Mouse (Mus musculus) limb, embryonic 12.5 days (tissue): ENCODE data around the gene Taok1. TPM values are rescaled to one million over a fixed set of nuclear protein-coding genes. Genes with fewer than 3 reads are reported as not detected.
A peak's percentile ranks its signal among the peaks of the same experiment; 100 is the strongest.

Experiments used
- ATAC-seq: fragments of 200-750 bp; cut with Nextera tagmentation; 2 replicates; pipeline ENCODE4 v1.8.0; 2017; ENCODE audit warnings: low read depth, moderate TSS enrichment; ENCODE audit not compliant: insufficient number of reproducible peaks, insufficient read depth, low FRiP score, low TSS enrichment
- H3K27ac ChIP-seq: fragments of 300-500 bp; sonication (generic); 2 replicates; pipeline ENCODE4 v1.5.1; 2016; ENCODE audit warnings: mild to moderate bottlenecking, moderate library complexity
- H3K27me3 ChIP-seq: fragments of 300-500 bp; sonication (generic); 2 replicates; pipeline ENCODE4 v1.6.1; 2016; ENCODE audit warnings: mild to moderate bottlenecking, moderate library complexity
- H3K36me3 ChIP-seq: fragments of 300-500 bp; sonication (generic); 2 replicates; pipeline ENCODE4 v1.6.1; 2016; ENCODE audit warnings: mild to moderate bottlenecking, moderate library complexity
- H3K4me1 ChIP-seq: fragments of 300-500 bp; sonication (generic); replicated peaks from 2 replicates; pipeline ENCODE4 v1.6.1; 2016
- H3K4me2 ChIP-seq: fragments of 300-500 bp; sonication (generic); 2 replicates; pipeline ENCODE4 v1.6.1; 2016; ENCODE audit warnings: mild to moderate bottlenecking, moderate library complexity
- H3K4me3 ChIP-seq: fragments of 300-500 bp; sonication (generic); replicated peaks from 2 replicates; pipeline ENCODE4 v1.5.1; 2016; ENCODE audit warnings: mild to moderate bottlenecking
- H3K9ac ChIP-seq: fragments of 300-500 bp; sonication (generic); replicated peaks from 2 replicates; pipeline ENCODE4 v1.6.1; 2016; ENCODE audit warnings: mild to moderate bottlenecking, moderate library complexity
- H3K9me3 ChIP-seq: fragments of 300-500 bp; sonication (generic); 2 replicates; pipeline ENCODE4 v1.6.1; 2016; ENCODE audit warnings: mild to moderate bottlenecking, moderate library complexity
- WGBS: fragments of 180-500 bp; shearing (Covaris S2); methylation state at CpG from one replicate; pipeline ENCODE4 v1.1.7; 2016; 5-methylcytosine and 5-hydroxymethylcytosine counted together
- polyA plus RNA-seq: library from polyadenylated mRNA; unstranded; fragments of >200 nt; fragmentation: Nextera tagmentation; extraction: Ambion mirVana; gene quantifications from 2 replicates; pipeline ENCODE4 v1.2.1, GENCODE M21; 2016

The Taok1 gene
- polyA plus RNA-seq, 1 experiment from 2014 or later = 13.9 TPM

- Histone ChIP-seq H3K9me3 (no peaks in the 10 kb centered on the region), H3K27me3 (no peaks in the 10 kb centered on the region), H3K4me1 (peaks cover 58% of the 10 kb centered on the region), H3K27ac (peak overlapping the region; percentile 75), H3K4me3 (no peak overlapping the region), H3K9ac (no peak overlapping the region), H3K4me2 (no peak overlapping the region), H3K36me3 (peaks cover 40% of the 10 kb centered on the region)
- 50% methylated on average over 4 of the region's 4 CpGs for WGBS
- ATAC-seq = no peak
These were observed 109.8 kb downstream of the Taok1 start for GRCm38 (mm10) chr11:77497851-77498250.

- Histone ChIP-seq H3K9ac (no peak overlapping the region; the same call in 1 of the 2 replicates), H3K4me3 (no peak overlapping the region)
These were observed 110.3 kb downstream of the Taok1 start for GRCm38 (mm10) chr11:77497341-77497756.

GRCm38 (mm10) chr11:77495507-77495906 lies 112.1 kb downstream of the Taok1 start:
- Histone ChIP-seq H3K27ac (no peak overlapping the region), H3K4me2 (0 out of 2 replicates have a peak overlapping the region, but pooled peaks have one; percentile 2), H3K36me3 (peaks cover 17% of the 10 kb centered on the region), H3K4me3 (no peak overlapping the region), H3K4me1 (peaks cover 70% of the 10 kb centered on the region), H3K9me3 (no peaks in the 10 kb centered on the region), H3K9ac (no peak overlapping the region), H3K27me3 (no peaks in the 10 kb centered on the region)
- ATAC-seq = no peak

More at GRCm38 (mm10) chr11:77497341-77497756, 110.3 kb downstream of the Taok1 start:
- no peak for ATAC-seq
- Histone ChIP-seq H3K36me3 (peaks cover 35% of the 10 kb centered on the region), H3K27me3 (no peaks in the 10 kb centered on the region), H3K4me1 (peaks cover 63% of the 10 kb centered on the region), H3K4me2 (peak overlapping the region; percentile 24; the same call in 1 of the 2 replicates), H3K27ac (peak overlapping the region; percentile 75), H3K9me3 (no peaks in the 10 kb centered on the region)
- WGBS = 9% methylated on average over 6 of the region's 6 CpGs

GRCm38 (mm10) chr11:77494782-77495181 lies 112.8 kb downstream of the Taok1 start:
- WGBS = 80% methylated on average over 6 of the region's 6 CpGs
- H3K27me3 ChIP-seq = no peaks in the 10 kb centered on the region
- H3K9ac ChIP-seq = peak overlapping the region; percentile 97; the same call in 1 of the 2 replicates
- peaks cover 10% of the 10 kb centered on the region for H3K36me3 ChIP-seq
- ATAC-seq = no peak
- H3K9me3 ChIP-seq = no peaks in the 10 kb centered on the region
- H3K27ac ChIP-seq = no peak overlapping the region
- peak overlapping the region; percentile 90 for H3K4me2 ChIP-seq
- H3K4me1 ChIP-seq = peaks cover 69% of the 10 kb centered on the region
- peak overlapping the region; percentile 97; the same call in 1 of the 2 replicates for H3K4me3 ChIP-seq

- no peak for ATAC-seq
- WGBS = 24% methylated on average over 4 of the region's 4 CpGs
- Histone ChIP-seq H3K27me3 (no peaks in the 10 kb centered on the region), H3K4me3 (peak overlapping the region; percentile 97), H3K4me2 (peak overlapping the region; percentile 90), H3K36me3 (peaks cover 5% of the 10 kb centered on the region), H3K9ac (peak overlapping the region; percentile 97), H3K9me3 (no peaks in the 10 kb centered on the region), H3K4me1 (peaks cover 69% of the 10 kb centered on the region), H3K27ac (peak overlapping the region; percentile 85; the same call in 1 of the 2 replicates)
These were observed 113.3 kb downstream of the Taok1 start for GRCm38 (mm10) chr11:77494344-77494676.

GRCm38 (mm10) chr11:77493512-77494343 lies 113.9 kb downstream of the Taok1 start, which contains the start of gene Git1:
Git1 (plus strand) TSS chr11:77493562.
- Histone ChIP-seq H3K9ac (peak within 1 kb of the TSS; percentile 97), H3K4me1 (peaks cover 71% of the 10 kb centered on the region), H3K9me3 (no peaks in the 10 kb centered on the region), H3K27ac (peak within 1 kb of the TSS; percentile 93), H3K36me3 (no peaks in the 10 kb centered on the region; the same call in 1 of the 2 replicates), H3K27me3 (no peaks in the 10 kb centered on the region), H3K4me3 (peak within 1 kb of the TSS; percentile 97), H3K4me2 (peak within 1 kb of the TSS; percentile 90)
- 1% methylated on average over 65 of the region's 74 CpGs for WGBS
- ATAC-seq = no peak

- Histone ChIP-seq H3K36me3 (no peaks in the 10 kb centered on the region), H3K4me1 (peaks cover 72% of the 10 kb centered on the region), H3K4me2 (peak overlapping the region; percentile 86), H3K27ac (peak overlapping the region; percentile 93), H3K9ac (peak overlapping the region; percentile 55; the same call in 1 of the 2 replicates), H3K4me3 (peak overlapping the region; percentile 97), H3K9me3 (no peaks in the 10 kb centered on the region), H3K27me3 (no peaks in the 10 kb centered on the region)
- ATAC-seq = peak; percentile 42; the same call in 1 of the 2 replicates
- WGBS = under 1% methylated on average over 32 of the region's 32 CpGs
These were observed 114.7 kb downstream of the Taok1 start for GRCm38 (mm10) chr11:77492911-77493332.

GRCm38 (mm10) chr11:77492311-77492871 lies 115.2 kb downstream of the Taok1 start:
- ATAC-seq = no peak
- peak overlapping the region; percentile 93 for H3K27ac ChIP-seq
- H3K36me3 ChIP-seq = no peaks in the 10 kb centered on the region
- peak overlapping the region; percentile 50; the same call in 1 of the 2 replicates for H3K9ac ChIP-seq
- peaks cover 72% of the 10 kb centered on the region for H3K4me1 ChIP-seq
- WGBS = 1% methylated on average over 18 of the region's 18 CpGs
- H3K4me3 ChIP-seq = peak overlapping the region; percentile 97
- no peaks in the 10 kb centered on the region for H3K27me3 ChIP-seq
- peak overlapping the region; percentile 86 for H3K4me2 ChIP-seq
- no peaks in the 10 kb centered on the region for H3K9me3 ChIP-seq

- Histone ChIP-seq H3K9ac (peak overlapping the region; percentile 50), H3K27ac (peak overlapping the region; percentile 93), H3K4me3 (peak overlapping the region; percentile 97), H3K27me3 (no peaks in the 10 kb centered on the region), H3K36me3 (no peaks in the 10 kb centered on the region), H3K4me2 (peak overlapping the region; percentile 86), H3K4me1 (peaks cover 72% of the 10 kb centered on the region), H3K9me3 (no peaks in the 10 kb centered on the region)
- ATAC-seq = peak; percentile 69; the same call in 1 of the 2 replicates
- 0% methylated on average over 23 of the region's 23 CpGs for WGBS
These were observed 115.9 kb downstream of the Taok1 start for GRCm38 (mm10) chr11:77491502-77492291.

- H3K4me3 ChIP-seq = peak overlapping the region; percentile 97
- H3K9ac ChIP-seq = no peak overlapping the region
- no peaks in the 10 kb centered on the region for H3K27me3 ChIP-seq
- no peaks in the 10 kb centered on the region for H3K9me3 ChIP-seq
- peak overlapping the region; percentile 86 for H3K4me2 ChIP-seq
- no peaks in the 10 kb centered on the region for H3K36me3 ChIP-seq
- under 1% methylated on average over 13 of the region's 13 CpGs for WGBS
- peaks cover 78% of the 10 kb centered on the region for H3K4me1 ChIP-seq
- ATAC-seq = peak; percentile 58
- H3K27ac ChIP-seq = peak overlapping the region; percentile 93
These were observed 116.5 kb downstream of the Taok1 start for GRCm38 (mm10) chr11:77491123-77491501.
